Mouse (Mus musculus): ENCODE measurements around the gene Actr2.
"Not testable (repeated sequence)": the region's sequence is repeated elsewhere in the genome, so short reads cannot be mapped to it uniquely, and the experiment has no call there.

Actr2 gene

DNA sequence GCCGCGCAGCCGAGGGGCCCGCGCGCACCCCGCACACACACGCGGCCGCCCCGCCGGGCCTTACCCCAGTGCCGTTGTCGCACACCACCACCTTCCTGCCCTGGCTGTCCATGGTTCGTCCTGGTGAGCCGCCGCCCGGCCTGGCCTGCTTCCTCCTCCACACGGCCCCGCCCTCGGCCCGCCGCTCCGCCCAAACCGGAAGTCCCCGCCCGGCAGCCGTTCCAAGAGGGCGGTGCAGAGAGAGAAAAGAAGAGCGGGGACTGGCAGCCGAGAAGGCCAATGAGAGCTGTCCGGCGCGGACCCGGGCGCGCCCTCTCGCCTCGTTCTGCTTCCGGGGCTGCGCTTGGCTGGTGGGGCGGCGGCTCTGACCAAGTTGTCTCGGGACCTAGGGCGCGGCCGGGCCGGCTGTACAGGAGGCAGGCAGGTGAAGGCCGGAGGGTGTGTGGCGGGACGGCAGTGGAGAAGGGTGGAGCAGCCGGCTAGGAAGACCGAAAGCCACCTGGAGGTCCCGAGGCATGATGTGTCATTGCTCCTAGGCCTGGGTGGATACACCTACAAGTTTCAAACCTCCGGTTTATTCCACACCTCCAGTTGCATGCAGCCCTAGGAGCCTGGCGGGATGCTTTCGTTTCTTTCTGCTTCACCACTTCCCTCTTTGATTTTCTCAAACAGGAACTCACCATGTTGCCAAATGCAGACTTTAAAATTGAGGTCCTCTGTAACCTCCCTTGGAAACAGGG, at the start of gene Actr2:
Gene Actr2 (minus strand): TSS at position 173 of the 740 bp plus-strand sequence.
- DNase-seq (ENCODE audit: low read depth, low spot score), result peak; percentile 91

DNA sequence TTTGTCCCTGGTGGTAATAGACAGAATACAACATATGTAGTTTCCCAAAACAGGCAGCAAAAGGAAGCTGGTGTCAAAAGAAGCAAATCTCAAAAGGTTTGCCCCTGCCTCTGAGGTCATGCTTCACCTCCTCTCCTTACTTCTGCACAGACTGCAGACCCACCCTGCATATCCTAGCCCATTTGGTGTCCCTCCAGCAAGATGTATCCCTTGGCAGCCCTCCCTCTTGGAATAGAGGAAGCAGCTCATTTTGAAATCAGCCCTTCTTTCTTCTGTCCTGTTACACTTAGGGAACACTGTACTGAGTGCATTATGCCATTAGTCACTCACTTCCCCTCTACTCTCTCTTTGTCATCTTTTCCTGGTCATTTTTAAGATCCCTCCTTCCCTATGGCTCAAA, 46.2 kb upstream of the Actr2 start:
- no peak for DNase-seq (ENCODE audit: low read depth, low spot score)

DNA sequence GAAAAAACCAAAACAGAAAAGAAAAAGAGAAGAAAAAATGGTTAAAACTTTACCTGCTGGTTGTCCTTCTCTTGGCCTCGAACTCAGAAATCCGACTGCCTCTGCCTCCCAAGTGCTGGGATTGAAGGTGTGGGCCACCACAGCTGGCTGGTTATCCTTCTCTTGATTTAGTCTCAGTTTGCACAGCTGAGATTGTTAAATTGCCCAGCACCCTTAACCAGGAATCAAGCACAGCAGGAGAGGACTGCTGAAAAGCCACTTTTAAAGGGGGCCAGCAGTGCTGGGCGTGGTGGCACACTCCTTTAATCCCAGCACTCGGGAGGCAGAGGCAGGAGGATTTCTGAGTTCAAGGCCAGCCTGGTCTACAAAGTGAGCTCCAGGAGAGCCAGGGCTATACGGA, 40.8 kb upstream of the Actr2 start:
- DNase-seq (ENCODE audit: low read depth, low spot score), result not testable (repeated sequence)

DNA sequence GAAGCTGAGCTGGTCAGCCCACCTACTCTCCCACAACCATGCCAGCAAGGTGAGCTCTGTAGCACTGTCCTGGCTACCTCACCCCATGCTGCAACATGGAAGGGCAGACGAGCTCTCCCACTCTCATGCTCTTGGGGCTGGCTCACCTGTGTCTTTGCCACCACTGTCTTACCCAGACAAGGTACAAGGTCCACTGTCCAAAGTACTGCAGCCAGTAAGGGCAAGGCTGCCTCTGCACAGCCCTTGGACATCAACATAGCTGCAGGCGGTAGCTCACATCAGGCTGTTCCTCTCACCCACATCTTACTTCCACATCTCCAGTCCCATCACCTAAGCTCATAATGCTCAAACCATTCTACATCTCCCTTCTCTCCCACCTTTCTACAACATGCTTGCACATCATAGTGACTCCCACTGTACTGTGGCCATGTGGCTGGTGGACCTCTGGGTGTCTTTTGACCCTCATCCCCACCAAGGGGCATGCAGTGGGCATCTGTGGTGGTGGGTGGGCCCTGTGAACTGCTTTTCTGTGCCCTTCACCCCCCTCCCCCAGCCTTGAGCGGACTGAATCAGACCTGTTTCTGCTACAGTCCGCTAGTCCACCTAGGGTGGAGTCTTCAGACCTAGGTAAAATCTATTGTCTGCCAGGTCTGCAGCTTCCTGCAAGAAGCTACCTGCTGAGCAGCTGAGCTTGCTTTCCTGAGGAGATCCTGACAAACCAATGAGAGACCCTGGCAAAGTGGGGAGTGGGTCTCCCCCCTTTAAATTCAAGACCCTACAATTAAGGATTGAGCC, 39.6 kb upstream of the Actr2 start:
- no peak for DNase-seq (ENCODE audit: low read depth, low spot score)

DNA sequence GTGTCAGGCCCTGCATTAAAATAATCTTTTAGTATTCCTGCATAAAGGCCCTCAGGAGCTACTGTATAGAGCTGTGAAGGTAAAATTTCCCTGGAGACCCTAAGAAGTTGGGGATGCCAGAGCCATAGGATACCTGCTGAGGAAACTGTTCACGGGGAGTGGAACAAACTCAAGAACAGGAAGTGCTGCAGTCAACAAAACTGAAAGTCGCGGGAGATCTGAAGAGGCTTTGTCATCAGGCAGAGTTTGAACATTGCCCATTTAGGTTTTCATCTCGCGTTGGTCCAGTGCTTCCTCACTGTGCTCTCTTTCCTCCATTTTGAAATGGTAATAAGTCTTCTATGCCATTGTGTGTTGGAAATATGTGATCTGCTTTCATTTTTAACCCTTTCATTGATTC, 38.6 kb upstream of the Actr2 start:
- DNase-seq (ENCODE audit: low read depth, low spot score), result no peak

DNA sequence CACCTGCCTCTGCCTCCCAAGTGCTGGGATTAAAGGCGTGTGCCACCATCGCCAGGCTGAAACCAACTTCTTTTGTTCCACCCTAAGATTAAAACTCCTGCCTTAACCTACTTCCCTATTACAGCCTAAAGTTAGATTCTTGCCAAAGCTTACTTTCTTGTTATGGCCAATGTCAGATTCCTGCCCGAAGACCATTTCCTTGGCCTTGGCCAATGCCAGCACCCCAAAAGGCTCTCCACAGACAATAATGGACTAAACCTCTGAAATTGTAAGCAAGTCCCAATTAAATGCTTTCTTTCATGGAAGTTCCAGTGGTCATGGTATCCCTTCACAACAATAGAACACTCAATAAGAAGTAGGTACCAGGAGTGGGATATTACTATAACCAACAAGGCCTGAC, 37.2 kb upstream of the Actr2 start:
- no peak for DNase-seq (ENCODE audit: low read depth, low spot score)

DNA sequence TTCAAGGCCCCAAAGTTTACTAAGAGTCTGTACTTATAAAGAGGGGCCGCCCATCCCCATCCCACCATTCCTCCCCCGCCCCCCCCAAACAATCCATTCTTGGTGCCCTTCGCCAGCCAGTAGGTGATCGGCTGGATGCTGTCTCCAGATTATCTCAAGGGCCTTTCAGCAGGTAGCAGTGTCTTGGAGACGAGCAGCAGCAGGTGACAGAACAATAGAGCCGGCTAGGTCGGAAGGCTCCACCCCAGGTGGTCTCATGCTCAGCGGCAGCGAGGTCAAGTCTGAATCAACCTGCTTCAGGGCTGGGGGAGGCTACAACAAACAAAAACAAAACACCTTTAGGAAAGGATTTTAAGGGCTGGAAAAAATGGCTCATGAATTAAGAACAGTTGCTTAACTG, 32.7 kb upstream of the Actr2 start:
- DNase-seq (ENCODE audit: low read depth, low spot score), result no peak

DNA sequence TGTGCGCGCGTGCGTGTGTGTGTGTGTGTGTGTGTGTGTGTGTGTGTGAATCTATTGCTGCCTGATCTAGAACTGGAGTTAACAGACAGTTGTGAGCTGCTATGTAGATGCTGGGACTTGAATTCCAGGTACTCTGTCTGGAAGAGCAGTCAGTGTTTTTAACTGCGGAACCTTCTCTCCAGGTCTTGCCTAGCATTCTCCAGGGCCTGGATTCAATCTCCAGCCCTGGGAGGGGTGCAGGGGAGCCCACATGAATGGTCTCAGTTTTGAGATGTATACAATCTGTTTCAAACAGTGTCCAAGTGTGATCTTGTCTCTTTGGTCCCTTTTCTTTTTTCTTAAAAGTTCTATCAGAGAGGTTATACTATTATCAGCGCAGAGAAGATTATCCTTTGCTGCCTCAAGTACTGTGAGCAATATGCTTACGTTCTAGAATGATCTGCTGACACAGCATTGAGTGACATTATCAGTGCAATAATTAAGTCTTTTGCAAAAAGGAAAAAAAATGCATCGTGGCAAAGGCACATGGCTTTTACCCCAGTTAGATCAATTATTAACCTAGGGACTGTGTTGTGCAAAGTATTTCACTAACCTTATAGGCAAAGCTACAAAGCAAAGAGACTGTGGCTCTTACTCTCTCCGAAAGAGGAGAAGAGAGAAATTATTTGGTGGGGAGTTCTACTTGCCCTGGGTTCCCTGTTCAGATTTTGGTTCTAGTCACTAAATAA, 32.0 kb upstream of the Actr2 start:
- no peak for DNase-seq (ENCODE audit: low read depth, low spot score)

DNA sequence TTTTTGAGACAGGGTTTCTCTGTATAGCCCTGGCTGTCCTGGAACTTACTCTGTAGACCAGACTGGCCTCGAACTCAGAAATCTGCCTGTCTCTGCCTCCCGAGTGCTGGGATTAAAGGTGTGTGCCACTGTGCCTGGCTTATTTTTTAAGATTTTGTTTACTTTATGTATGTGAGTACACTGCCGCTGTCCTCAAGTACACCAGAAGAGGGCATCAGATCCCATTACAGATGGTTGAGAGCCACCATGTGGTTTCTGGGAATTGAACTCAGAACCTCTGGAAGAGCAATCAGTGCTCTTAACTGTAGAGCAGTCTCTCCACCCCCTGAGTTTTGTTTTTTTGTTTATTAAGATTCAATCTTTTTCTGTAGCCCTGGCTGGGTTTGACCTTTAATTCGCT, 31.0 kb upstream of the Actr2 start:
- DNase-seq (ENCODE audit: low read depth, low spot score), result peak; percentile 62

DNA sequence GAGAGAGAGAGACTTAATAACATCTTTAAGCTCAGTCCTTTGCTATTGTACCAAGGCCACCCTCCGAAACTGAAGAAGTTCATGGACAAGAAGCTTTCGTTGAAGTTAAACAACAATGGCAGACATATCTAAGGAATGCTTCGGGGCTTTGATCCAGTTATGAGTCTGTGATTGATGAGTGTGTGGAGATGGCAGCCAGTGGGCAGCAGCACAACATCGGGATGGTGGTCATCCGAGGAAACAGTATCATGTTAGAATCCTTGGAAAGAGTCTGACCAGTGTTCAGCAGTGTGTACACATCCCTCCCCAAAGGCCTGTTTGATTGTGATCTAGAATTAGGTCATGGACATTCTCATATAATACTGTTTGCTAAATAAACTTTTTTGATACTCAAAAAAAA, 29.8 kb upstream of the Actr2 start:
- DNase-seq (ENCODE audit: low read depth, low spot score), result peak; percentile 73

DNA sequence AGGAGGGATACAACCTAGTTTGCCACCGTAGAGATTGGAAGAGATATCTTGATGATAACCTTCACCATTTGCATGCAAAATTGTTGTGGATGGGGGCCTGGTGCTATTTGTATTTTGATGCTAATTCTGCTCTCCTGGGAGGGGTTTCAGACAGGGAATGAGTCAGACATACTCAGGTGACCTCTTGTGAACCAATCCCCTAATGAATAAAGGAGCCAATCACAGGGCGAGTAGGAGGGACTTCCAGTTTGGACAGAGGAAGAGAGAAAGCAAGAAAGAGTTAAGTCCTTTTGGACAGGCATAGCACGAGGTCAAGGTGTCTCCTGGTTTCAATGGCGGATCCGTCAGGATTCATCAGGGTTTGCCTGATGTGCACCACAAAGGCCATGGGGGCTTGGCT, 27.6 kb upstream of the Actr2 start:
- DNase-seq (ENCODE audit: low read depth, low spot score), result no peak

DNA sequence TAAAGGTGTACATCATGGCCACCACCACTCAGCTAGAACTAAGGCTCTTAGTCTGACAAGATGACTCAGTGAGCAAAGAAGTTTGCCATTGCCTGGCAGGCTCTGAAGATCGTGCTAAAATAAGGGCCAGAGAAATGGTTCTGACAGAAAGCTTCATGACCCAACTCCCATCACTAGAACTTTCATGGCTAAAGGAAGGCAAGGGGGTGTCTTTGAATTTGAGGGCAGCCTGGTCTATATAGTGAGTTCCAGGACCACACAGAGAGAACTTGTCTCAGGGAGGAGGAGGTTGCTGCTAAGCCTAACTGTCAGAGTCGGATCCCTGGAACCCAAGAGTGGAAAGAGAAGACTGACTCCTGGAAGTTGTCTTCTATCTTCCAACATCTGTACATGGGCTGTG, 27.0 kb upstream of the Actr2 start:
- DNase-seq (ENCODE audit: low read depth, low spot score), result no peak

DNA sequence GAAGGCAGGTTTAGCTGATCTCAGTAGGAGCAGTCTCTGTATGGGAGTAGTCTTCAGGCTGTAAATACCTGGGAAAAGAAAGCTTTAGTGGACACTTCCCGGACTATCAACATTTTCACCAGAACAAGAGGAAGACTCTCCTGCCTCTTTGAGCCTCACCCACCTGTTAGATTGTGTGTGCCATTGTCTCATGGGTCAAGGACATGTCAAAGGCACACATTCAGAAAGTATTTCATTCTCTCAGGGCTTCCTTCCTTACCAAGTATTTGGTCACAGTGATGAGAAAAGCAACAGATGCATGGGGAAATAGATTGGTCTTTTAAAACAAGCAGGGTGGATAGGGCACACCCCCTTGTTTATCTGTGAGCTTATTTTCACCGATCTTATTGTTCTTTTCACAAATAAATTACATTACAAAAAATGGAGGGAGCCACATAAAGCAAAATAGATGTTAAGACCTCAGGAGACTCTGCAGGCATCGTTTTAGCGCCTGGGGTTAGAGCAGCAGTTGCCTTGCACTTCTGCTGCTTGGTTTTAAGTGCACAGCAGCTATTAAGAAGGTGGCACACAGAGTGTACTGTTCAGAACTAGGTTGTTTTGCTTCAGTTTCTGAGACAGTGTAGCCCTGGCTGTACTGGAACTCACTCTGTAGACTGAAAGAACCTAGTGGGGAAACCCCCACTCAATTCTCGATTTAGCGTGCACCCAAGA, 25.9 kb upstream of the Actr2 start:
- no peak for DNase-seq (ENCODE audit: low read depth, low spot score)

DNA sequence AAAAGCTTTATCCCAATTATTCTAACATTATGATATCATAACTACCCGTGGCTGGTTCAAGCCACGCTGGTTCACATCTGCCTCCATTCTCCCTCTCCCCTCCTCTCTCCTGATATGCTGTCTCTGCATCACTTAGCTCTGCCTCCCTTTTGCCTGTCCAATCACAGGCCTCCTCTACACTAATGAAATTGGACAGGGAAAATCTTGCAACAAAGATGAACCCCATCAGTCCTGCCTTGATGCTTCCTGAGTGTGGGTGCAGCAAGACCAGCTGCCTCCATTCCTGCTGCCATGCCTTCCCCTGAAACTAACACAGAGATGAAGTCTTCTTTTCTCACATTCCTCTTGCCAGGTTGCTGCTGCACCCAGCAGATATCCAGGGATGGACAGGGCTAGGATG, 25.2 kb upstream of the Actr2 start:
- DNase-seq (ENCODE audit: low read depth, low spot score), result no peak

DNA sequence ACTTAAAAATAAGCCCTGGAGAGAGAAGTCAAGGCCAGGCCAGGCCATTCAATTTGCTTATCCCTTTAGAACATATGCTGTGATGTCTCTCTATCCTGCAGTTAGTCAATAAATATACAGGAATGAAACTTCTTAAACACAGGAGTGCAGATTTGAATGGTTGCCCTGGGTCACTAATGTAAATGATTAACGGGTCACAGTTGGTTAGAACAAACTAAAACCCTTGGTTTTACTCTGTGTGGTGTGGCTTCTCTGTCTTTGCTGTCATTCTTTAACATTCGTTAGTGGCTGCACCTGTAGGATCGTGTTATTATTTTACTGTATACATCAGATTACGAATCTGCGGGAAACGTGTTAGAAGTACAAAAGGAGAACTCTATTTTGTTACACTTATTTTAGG, 23.6 kb upstream of the Actr2 start:
- no peak for DNase-seq (ENCODE audit: low read depth, low spot score)

DNA sequence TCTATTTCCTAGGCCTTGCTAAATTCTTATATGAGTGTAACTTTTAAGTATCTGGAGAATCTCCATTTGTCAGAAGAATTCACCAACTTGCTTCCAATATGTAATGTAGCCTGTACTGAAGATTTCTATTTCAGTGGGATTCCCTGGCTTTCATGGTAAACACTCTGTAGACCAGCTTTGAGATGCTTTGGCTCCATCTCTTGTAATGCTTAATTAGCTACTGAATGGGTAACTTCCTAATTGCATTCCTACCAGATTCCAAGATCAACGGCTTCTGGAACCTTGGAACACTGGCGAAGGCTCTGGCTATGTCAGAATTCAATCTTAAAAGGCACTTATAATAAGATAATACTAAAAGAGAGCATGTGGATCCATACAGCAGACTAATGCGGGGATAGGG, 22.2 kb upstream of the Actr2 start:
- DNase-seq (ENCODE audit: low read depth, low spot score), result not testable (repeated sequence)

DNA sequence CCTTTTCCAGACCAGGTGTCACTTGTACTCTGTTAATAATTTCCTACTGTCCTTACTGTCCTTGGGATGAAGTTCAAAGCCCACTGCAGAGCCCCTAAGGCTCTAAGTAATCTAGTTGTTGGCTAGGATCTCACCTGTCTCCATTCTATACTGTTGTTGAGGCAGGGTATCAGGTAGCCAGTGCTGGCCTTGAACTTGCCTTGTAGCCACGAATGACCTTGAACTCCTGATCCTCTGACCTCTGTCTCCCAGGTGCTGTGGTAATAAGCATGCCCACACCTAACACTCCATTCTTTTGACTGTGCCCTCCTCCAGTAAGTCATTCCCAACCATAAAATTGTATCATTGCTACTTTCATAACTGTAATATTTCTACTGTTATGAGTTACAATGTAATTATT, 21.0 kb upstream of the Actr2 start:
- DNase-seq (ENCODE audit: low read depth, low spot score), result no peak

DNA sequence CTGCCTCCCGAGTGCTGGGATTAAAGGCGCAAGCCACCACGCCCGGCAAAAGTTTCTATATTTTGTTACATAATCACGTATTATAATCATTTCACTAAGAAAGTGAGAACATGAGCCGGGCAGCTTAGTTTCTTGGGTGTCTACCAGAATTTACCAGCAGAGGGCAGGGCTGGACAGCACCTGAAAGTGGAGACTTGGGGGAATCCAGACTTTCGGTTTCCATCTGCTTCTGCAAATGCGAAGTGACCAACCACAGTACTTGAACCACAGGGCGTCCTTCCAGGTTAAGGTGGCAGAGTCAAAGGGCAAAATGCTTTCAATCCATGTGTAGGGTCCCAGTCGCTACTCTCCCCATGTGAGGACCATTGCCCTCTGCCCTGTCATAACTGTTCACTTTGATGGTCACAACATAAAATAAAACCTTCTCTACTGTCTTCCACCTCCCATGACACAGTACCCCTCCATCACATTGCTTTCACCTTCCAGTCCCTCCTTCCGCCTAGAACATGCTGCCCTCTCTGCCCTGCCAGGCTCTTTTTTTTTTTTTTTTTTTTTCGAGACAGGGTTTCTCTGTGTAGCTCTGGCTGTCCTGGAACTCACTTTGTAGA, 20.3 kb upstream of the Actr2 start:
- DNase-seq (ENCODE audit: low read depth, low spot score), result peak; percentile 84

DNA sequence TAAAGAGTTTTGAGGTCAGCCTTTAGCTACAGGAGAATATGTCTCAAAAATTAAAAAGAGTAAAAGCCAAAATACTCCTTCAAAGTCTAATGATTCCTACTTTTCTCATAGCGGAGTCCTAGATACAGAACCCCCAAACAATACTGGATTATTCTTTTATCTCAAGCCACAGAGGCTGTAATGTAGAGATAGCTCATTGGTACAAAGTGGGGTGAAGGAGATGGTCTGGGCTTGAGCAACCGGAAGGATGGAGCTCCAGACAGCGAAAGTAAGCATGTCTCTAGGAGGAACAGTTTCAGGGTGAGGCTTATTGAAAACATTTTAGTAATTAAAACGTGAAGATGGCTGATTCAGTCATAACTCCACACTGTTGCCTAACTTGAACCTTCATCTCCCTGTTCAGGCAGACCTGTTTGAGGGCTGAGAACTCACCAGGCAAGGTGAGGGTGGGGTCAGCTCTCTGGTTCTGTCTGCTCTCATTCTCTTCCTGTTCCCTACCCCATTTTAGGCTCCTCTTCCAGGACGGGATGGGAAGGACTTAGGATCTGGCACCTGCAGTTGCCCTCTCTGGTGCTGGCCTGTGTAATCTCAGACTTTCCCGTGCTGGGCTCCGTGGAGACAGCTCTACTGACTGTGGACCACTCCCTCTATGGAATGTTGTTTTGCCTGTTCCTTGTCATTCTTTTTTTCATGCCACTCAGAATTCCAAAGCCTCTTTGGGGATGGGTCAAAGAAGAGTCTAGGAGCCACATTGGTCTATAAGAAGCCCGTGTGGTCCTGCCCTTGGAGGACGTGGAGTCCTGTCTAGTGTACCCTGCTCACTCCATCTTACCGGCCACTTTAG, 14.2 kb upstream of the Actr2 start:
- DNase-seq (ENCODE audit: low read depth, low spot score), result no peak

DNA sequence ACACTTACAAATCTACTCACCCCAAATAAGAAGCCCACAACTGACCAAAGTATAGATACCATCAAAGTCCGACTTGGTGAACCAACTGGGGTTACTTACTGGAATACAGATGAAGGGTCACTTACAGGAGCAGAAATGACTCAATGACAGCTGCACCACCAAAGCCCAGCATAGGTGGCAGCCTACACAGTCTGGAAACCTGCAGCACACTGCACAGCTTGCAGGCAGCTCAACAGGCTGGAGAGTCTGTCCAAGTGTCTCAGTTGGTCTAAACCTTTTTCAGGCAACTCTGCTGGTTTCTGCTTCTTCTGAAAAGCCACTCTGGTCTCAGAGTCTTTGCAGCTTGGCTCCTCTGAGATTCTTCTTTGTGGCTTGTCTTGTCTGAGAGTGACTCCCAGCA, 12.7 kb upstream of the Actr2 start:
- DNase-seq (ENCODE audit: low read depth, low spot score), result no peak

DNA sequence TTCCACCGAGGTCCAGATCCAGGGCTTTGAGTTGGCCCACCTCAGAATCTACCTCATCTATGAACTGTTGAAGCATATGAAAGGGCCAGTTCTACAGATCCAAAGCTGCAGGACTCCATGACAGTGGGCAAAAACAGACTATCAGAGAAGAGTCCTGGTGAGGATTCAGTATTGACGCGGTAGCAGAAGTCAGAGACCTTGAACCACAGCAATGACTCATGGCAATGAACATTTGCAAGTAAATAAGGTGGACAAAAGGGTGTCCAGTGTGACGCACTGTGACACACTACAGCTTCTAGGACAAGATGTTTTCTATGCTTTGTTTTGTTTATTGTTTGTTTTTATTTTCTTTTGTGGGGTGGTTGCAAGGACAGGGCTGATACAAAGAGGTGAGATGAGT, 4.0 kb upstream of the Actr2 start:
- DNase-seq (ENCODE audit: low read depth, low spot score), result no peak
